Mouse (Mus musculus): ENCODE results near the gene Pga5. TPM values are rescaled to one million over a fixed set of nuclear protein-coding genes. Genes with fewer than 3 reads are reported as not detected.

Gene Pga5
- total and polyA plus RNA-seq, 2 experiments from 2014 or later, result not detected

DNA sequence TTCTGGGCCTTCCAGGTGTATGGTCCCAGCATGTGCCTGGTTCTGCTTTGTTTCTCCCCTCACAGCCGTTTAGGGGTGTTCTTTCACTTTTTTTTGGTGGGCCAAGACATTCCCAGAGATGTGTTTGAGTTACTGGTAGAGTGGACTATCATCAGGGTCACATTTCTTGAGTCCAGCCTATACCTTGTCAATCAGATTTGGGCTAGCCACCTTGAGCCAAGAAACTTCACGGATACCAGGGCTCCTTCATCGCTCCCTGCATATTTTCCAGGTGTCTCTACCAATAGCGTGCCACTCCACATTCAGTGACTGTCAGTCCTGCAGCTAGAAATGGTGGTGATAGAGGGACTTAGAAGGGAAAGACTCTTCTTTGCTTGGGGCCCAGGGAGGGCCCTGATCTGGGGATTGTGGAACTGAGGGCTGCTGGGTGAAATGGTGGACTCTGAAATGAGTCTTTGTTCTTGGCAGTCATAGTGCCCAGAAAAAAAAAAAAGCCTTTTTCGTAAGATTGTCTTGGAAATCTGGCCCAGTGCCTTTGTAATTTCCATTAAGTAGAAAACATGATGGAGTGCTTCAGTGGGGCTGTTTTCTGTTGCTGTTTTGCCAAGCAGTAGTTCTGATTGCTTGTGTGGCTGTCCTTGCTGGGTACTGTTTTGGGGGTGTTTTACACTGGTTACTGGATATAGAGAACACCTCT, 11.7 kb upstream of the Pga5 start:
- no peak for TF ChIP-seq CTCF (IDR thresholded peaks at IDR 0.05; ENCODE audit: low read depth)
- H3K4me2 ChIP-seq (ENCODE audit: low read depth), result peak overlapping the region; percentile 84
- H3K9me3 ChIP-seq (ENCODE audit: low read length), result no peaks in the 10 kb centered on the region
- no peaks in the 10 kb centered on the region for H3K27me3 ChIP-seq (ENCODE audit: insufficient read depth, low read length)
- H3K9ac ChIP-seq, result peak overlapping the region; percentile 95
- H3K4me3 ChIP-seq (ENCODE audit: low read depth, low read length), result peak overlapping the region; percentile 83
- H3K4me1 ChIP-seq (ENCODE audit: insufficient read depth), result peaks cover 10% of the 10 kb centered on the region; the same call in 1 of the 2 replicates
- peak overlapping the region; percentile 98 for H3K27ac ChIP-seq (ENCODE audit: low read depth, low read length)
- DNase-seq, result peak; percentile 74
- 0 out of 2 replicates have a peak, but pooled peaks have one; percentile 0 for ATAC-seq
- H3K36me3 ChIP-seq (ENCODE audit: insufficient read depth), result 0 out of 2 replicates have a peak, but pooled peaks cover 5% of the 10 kb centered on the region
- 13% methylated on average over 5 of the region's 5 CpGs for WGBS

DNA sequence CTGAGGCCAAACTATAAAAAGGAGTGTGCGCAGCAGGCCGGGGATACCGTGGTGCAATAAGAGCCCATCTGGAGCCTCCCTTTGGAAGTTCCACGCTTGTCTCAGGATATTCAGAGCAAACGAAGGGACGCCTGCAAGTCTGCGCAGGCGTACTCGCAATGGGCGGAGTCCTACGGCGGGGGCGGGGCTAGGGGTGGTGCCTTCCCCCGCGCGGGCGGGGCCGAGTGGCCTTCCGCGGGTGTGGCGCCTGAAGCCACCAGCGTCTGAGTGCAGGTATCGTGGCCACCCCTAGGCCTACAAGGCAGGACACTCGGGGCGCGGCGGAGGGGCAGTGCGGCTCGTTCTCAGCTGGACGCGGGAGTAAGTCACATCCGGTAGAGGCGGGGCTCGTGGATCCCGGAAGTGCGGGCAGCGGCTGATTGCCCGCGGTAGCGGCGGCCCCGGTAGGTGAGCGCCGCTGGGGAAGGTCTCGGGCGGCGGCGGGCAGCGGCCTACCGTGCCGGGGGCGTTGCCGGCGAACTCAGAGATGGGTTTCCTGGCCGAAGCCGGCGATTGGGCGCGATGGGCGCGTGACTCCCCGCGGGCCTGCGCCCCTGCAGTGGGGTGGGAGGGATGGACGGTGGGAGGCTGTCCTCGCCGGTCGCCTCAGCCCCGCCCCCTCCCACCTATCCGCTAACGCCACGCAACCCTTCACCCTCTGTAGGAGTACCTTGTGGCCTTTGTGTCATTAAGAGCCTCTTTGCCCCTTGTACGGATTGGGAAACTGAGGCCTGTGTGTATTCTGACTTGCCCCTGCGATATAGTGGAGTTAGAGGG, 10.9 kb upstream of the Pga5 start, which contains the start of gene Vps37c:
Vps37c (plus strand) TSS at position 199 of the 816 bp plus-strand sequence.
- H3K4me3 ChIP-seq (ENCODE audit: low read depth, low read length), result peak within 1 kb of the TSS; percentile 83
- H3K27me3 ChIP-seq (ENCODE audit: insufficient read depth, low read length), result no peaks in the 10 kb centered on the region
- H3K9ac ChIP-seq, result peak within 1 kb of the TSS; percentile 95
- H3K27ac ChIP-seq (ENCODE audit: low read depth, low read length), result peak within 1 kb of the TSS; percentile 98
- H3K4me2 ChIP-seq (ENCODE audit: low read depth), result peak within 1 kb of the TSS; percentile 84
- peaks cover 10% of the 10 kb centered on the region; the same call in 1 of the 2 replicates for H3K4me1 ChIP-seq (ENCODE audit: insufficient read depth)
- peak; percentile 16; the same call in 1 of the 2 replicates for TF ChIP-seq CTCF (IDR thresholded peaks at IDR 0.05; ENCODE audit: low read depth)
- H3K36me3 ChIP-seq (ENCODE audit: insufficient read depth), result 0 out of 2 replicates have a peak, but pooled peaks cover 5% of the 10 kb centered on the region
- ATAC-seq, result peak; percentile 93
- no peaks in the 10 kb centered on the region for H3K9me3 ChIP-seq (ENCODE audit: low read length)
- under 1% methylated on average over 68 of the region's 74 CpGs for WGBS
- DNase-seq, result peak; percentile 97

DNA sequence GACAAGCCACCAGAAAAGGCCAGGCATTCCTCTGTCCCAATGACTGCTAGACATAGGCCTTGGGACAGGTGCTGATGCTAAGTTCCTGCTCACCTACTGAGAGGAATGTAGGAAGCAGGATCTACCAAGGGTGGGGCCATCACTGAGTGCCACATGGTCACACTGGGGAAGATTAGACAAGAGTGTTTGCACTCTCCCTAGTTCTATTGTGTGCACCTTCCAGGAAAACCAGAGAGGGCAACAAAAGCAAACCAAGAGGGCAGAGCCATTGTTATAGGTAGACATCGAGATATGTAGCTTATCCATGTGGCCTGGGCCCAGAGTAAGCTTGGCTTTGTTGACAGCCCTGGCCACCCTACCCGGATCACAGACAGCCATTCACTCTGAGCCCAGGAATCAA, 7.9 kb upstream of the Pga5 start:
- no peak overlapping the region for H3K4me2 ChIP-seq (ENCODE audit: low read depth)
- peaks cover 7% of the 10 kb centered on the region; the same call in 1 of the 2 replicates for H3K4me1 ChIP-seq (ENCODE audit: insufficient read depth)
- H3K9me3 ChIP-seq (ENCODE audit: low read length), result no peaks in the 10 kb centered on the region
- no peak overlapping the region for H3K4me3 ChIP-seq (ENCODE audit: low read depth, low read length)
- no peaks in the 10 kb centered on the region for H3K27me3 ChIP-seq (ENCODE audit: insufficient read depth, low read length)
- H3K9ac ChIP-seq, result no peak overlapping the region
- DNase-seq, result no peak
- ATAC-seq, result no peak
- H3K27ac ChIP-seq (ENCODE audit: low read depth, low read length), result no peak overlapping the region
- WGBS, result 82% methylated on average over 2 of the region's 2 CpGs
- H3K36me3 ChIP-seq (ENCODE audit: insufficient read depth), result no peaks in the 10 kb centered on the region
- no peak for TF ChIP-seq CTCF (IDR thresholded peaks at IDR 0.05; ENCODE audit: low read depth)

DNA sequence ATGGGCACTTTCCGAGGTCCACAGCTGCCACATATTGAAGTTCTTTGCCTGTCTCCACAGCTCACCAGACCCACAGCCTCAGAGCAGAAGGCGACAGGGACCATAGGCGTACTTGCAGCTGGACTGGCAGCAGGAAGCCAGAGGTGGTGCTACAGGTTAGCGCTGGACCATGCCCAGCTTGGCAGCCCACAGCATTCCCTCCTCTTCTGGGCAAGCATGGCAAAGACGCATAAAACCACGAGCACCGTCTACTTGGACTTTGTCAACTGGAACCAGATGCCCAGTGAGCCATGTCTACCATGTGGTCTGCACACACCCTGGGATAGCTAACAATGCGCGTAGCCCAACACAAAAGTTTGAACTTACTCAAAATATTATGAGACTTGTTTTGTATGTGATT, 7.2 kb upstream of the Pga5 start:
- no peak for TF ChIP-seq CTCF (IDR thresholded peaks at IDR 0.05; ENCODE audit: low read depth)
- ATAC-seq (no peak), DNase-seq (no peak)
- WGBS, result 92% methylated on average over 9 of the region's 9 CpGs
- H3K27ac ChIP-seq (ENCODE audit: low read depth, low read length), result no peak overlapping the region
- no peaks in the 10 kb centered on the region for H3K36me3 ChIP-seq (ENCODE audit: insufficient read depth)
- H3K4me1 ChIP-seq (ENCODE audit: insufficient read depth), result 0 out of 2 replicates have a peak, but pooled peaks cover 3% of the 10 kb centered on the region
- H3K9ac ChIP-seq, result no peak overlapping the region
- no peaks in the 10 kb centered on the region for H3K27me3 ChIP-seq (ENCODE audit: insufficient read depth, low read length)
- no peak overlapping the region for H3K4me3 ChIP-seq (ENCODE audit: low read depth, low read length)
- H3K4me2 ChIP-seq (ENCODE audit: low read depth), result no peak overlapping the region
- no peaks in the 10 kb centered on the region for H3K9me3 ChIP-seq (ENCODE audit: low read length)

DNA sequence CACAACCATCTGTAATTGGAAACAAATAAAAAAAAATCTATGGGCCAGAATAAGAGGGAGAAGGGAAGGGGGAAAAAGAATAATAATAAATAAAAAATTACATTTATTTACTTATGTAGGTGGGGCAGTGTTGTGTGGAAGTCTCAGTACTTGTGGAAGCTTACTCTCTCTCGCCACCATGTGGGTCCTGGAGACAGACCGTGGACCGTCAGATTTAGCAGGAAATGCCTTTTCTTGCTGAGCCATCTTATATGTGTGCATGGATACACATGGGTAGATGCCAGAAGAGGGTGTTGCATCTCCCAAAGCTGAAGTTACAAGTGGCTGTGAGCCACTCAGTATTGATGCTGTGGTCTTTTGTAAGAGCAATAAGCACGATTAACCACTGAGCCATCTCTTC, 3.7 kb upstream of the Pga5 start:
- TF ChIP-seq CTCF (IDR thresholded peaks at IDR 0.05; ENCODE audit: low read depth), result 0 out of 2 replicates have a peak, but pooled peaks have one; percentile 5
- Histone ChIP-seq H3K27ac (ENCODE audit: low read depth, low read length) (no peak overlapping the region), H3K9ac (no peak overlapping the region), H3K4me2 (ENCODE audit: low read depth) (no peak overlapping the region), H3K4me3 (ENCODE audit: low read depth, low read length) (no peak overlapping the region), H3K27me3 (ENCODE audit: insufficient read depth, low read length) (no peaks in the 10 kb centered on the region), H3K4me1 (ENCODE audit: insufficient read depth) (peaks cover 4% of the 10 kb centered on the region; the same call in 1 of the 2 replicates), H3K36me3 (ENCODE audit: insufficient read depth) (no peaks in the 10 kb centered on the region), H3K9me3 (ENCODE audit: low read length) (no peaks in the 10 kb centered on the region)
- ATAC-seq (no peak), DNase-seq (no peak)
- WGBS, result 60% methylated on average over 4 of the region's 4 CpGs

DNA sequence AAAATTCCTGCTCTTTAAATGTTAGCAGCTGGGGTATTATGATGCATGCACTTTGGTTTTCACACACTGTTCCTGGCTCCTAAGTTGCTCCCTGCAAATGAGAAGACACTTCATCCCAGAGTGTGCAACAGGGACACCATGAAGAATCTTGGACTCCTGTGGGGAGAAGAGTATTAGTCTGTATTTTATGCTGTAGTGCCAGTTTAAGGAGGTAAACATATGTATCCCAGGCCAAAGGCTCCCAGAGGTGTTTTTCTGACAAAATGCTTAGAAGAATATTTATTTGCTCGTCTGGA, 849 bp upstream of the Pga5 start:
- Histone ChIP-seq H3K36me3 (ENCODE audit: insufficient read depth) (no peaks in the 10 kb centered on the region), H3K4me1 (ENCODE audit: insufficient read depth) (peaks cover 4% of the 10 kb centered on the region; the same call in 1 of the 2 replicates), H3K4me2 (ENCODE audit: low read depth) (no peak overlapping the region), H3K9ac (no peak overlapping the region), H3K9me3 (ENCODE audit: low read length) (no peaks in the 10 kb centered on the region), H3K27me3 (ENCODE audit: insufficient read depth, low read length) (no peaks in the 10 kb centered on the region), H3K4me3 (ENCODE audit: low read depth, low read length) (no peak overlapping the region), H3K27ac (ENCODE audit: low read depth, low read length) (no peak overlapping the region)
- DNase-seq, result no peak
- TF ChIP-seq CTCF (IDR thresholded peaks at IDR 0.05; ENCODE audit: low read depth), result no peak
- WGBS, result 51% methylated on average over 1 of the region's 1 CpGs
- ATAC-seq, result peak; percentile 67

DNA sequence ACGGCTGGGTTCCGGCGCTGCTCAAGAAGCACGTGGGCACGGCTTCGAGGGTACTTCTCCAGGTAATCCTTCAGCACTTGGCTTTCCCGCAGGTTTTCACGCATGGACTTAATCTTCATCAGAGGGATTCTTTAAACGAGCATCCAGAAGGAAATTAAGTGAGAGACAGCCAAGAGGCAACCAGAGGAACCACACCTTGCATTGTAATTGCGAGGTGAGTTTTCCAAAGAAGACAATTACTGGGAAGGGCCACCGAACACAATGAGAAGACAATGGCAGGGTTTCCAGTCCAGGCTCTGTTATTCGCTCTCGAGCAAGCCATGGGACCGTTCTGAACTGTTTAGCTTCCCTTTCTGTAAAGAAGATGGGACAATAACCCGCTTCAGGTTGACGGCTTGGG, 1.2 kb downstream of the Pga5 start:
- WGBS, result 79% methylated on average over 16 of the region's 16 CpGs

More for the DNA sequence above, 1.2 kb downstream of the Pga5 start:
- H3K4me2 ChIP-seq (ENCODE audit: low read depth), result no peak overlapping the region
- H3K9me3 ChIP-seq (ENCODE audit: low read length), result no peaks in the 10 kb centered on the region
- no peak for ATAC-seq
- H3K4me3 ChIP-seq (ENCODE audit: low read depth, low read length), result no peak overlapping the region
- peaks cover 4% of the 10 kb centered on the region; the same call in 1 of the 2 replicates for H3K4me1 ChIP-seq (ENCODE audit: insufficient read depth)
- no peaks in the 10 kb centered on the region for H3K36me3 ChIP-seq (ENCODE audit: insufficient read depth)
- TF ChIP-seq CTCF (IDR thresholded peaks at IDR 0.05; ENCODE audit: low read depth), result no peak
- no peak for DNase-seq
- no peak overlapping the region for H3K9ac ChIP-seq
- H3K27me3 ChIP-seq (ENCODE audit: insufficient read depth, low read length), result no peaks in the 10 kb centered on the region
- no peak overlapping the region for H3K27ac ChIP-seq (ENCODE audit: low read depth, low read length)

All from forebrain, postnatal 0 days (tissue).